Mouse (Mus musculus) cerebellum, postnatal 4 days (tissue): ENCODE results near the gene Smad6.
A peak's percentile ranks its signal among the peaks of the same experiment; 100 is the strongest.

Experiments used
- DNase-seq, 2 experiments: peaks; one replicate each; pipeline ENCODE4 v3.0.0; 2022; ENCODE audit warnings: low spot score in 2 of 2, mixed read lengths in 1 of 2

The Smad6 gene

GRCm38 (mm10) chr9:64021853-64022561 lies at the start of gene Smad6:
Smad6 (minus strand) TSS chr9:64022059.
- DNase-seq: peak; percentile 36 to 61

GRCm38 (mm10) chr9:64070674-64071073 lies 48.8 kb upstream of the Smad6 start:
- no peak for DNase-seq

GRCm38 (mm10) chr9:64069131-64069530 lies 47.3 kb upstream of the Smad6 start:
- no peak for DNase-seq

- no peak for DNase-seq
Measured at GRCm38 (mm10) chr9:64068571-64068970, 46.7 kb upstream of the Smad6 start.

GRCm38 (mm10) chr9:64067787-64068186 lies 45.9 kb upstream of the Smad6 start:
- no peak for DNase-seq

- DNase-seq: no peak
Measured at GRCm38 (mm10) chr9:64060033-64060539, 38.2 kb upstream of the Smad6 start.

- no peak for DNase-seq
Measured at GRCm38 (mm10) chr9:64057903-64058650, 36.2 kb upstream of the Smad6 start.

GRCm38 (mm10) chr9:64055162-64055561 lies 33.3 kb upstream of the Smad6 start:
- DNase-seq: no peak

GRCm38 (mm10) chr9:64053786-64054185 lies 31.9 kb upstream of the Smad6 start:
- no peak for DNase-seq

- no peak for DNase-seq
Measured at GRCm38 (mm10) chr9:64051241-64051640, 29.4 kb upstream of the Smad6 start.

- DNase-seq: no peak
Measured at GRCm38 (mm10) chr9:64050513-64051065, 28.7 kb upstream of the Smad6 start.

GRCm38 (mm10) chr9:64049471-64050380 lies 27.9 kb upstream of the Smad6 start:
- DNase-seq: peak in 1 of 2 experiments; percentile 38

GRCm38 (mm10) chr9:64045117-64045890 lies 23.4 kb upstream of the Smad6 start:
- no peak for DNase-seq

- no peak for DNase-seq
Measured at GRCm38 (mm10) chr9:64044343-64044742, 22.5 kb upstream of the Smad6 start.

- DNase-seq: no peak
Measured at GRCm38 (mm10) chr9:64042911-64043310, 21.1 kb upstream of the Smad6 start.

GRCm38 (mm10) chr9:64042216-64042615 lies 20.4 kb upstream of the Smad6 start:
- DNase-seq: no peak

GRCm38 (mm10) chr9:64029908-64030631 lies 8.2 kb upstream of the Smad6 start:
- DNase-seq: no peak

GRCm38 (mm10) chr9:64025565-64025964 lies 3.7 kb upstream of the Smad6 start:
- no peak for DNase-seq

GRCm38 (mm10) chr9:64024976-64025375 lies 3.1 kb upstream of the Smad6 start:
- no peak for DNase-seq
